Mouse (Mus musculus): ENCODE measurements around the gene Agbl1. TPM values are rescaled to one million over a fixed set of nuclear protein-coding genes. Genes with fewer than 3 reads are reported as not detected.
A peak's percentile ranks its signal among the peaks of the same experiment; 100 is the strongest.

The Agbl1 gene
- total RNA-seq, 4 experiments from 2014 or later: 0.06 to 0.17 (median 0.16) TPM

GRCm38 (mm10) chr7:76389240-76389639 lies 159.6 kb downstream of the Agbl1 start:
- DNase-seq (ENCODE audit: low spot score): no peak

- no peak for DNase-seq (ENCODE audit: low spot score)
These were observed 162.7 kb downstream of the Agbl1 start for GRCm38 (mm10) chr7:76392296-76392940.

- peak; percentile 47 for DNase-seq (ENCODE audit: low spot score)
These were observed 163.5 kb downstream of the Agbl1 start for GRCm38 (mm10) chr7:76392941-76393817.

GRCm38 (mm10) chr7:76407930-76408557 lies 178.4 kb downstream of the Agbl1 start:
- DNase-seq (ENCODE audit: low spot score): no peak

- DNase-seq (ENCODE audit: low spot score): no peak
These were observed 179.3 kb downstream of the Agbl1 start for GRCm38 (mm10) chr7:76409020-76409419.

- no peak for DNase-seq (ENCODE audit: low spot score)
These were observed 180.9 kb downstream of the Agbl1 start for GRCm38 (mm10) chr7:76410403-76411180.

- no peak for DNase-seq (ENCODE audit: low spot score)
These were observed 182.4 kb downstream of the Agbl1 start for GRCm38 (mm10) chr7:76411933-76412587.

GRCm38 (mm10) chr7:76416084-76416597 lies 186.5 kb downstream of the Agbl1 start:
- no peak for DNase-seq (ENCODE audit: low spot score)

- no peak for DNase-seq (ENCODE audit: low spot score)
These were observed 208.9 kb downstream of the Agbl1 start for GRCm38 (mm10) chr7:76438581-76438980.

- no peak for DNase-seq (ENCODE audit: low spot score)
These were observed 209.3 kb downstream of the Agbl1 start for GRCm38 (mm10) chr7:76438988-76439387.

- DNase-seq (ENCODE audit: low spot score): no peak
These were observed 232.8 kb downstream of the Agbl1 start for GRCm38 (mm10) chr7:76462361-76463001.

- no peak for DNase-seq (ENCODE audit: low spot score)
These were observed 236.7 kb downstream of the Agbl1 start for GRCm38 (mm10) chr7:76466427-76466826.

GRCm38 (mm10) chr7:76474233-76474632 lies 244.5 kb downstream of the Agbl1 start:
- DNase-seq (ENCODE audit: low spot score): no peak

- DNase-seq (ENCODE audit: low spot score): no peak
These were observed 255.9 kb downstream of the Agbl1 start for GRCm38 (mm10) chr7:76485546-76485945.

- no peak for DNase-seq (ENCODE audit: low spot score)
These were observed 257.8 kb downstream of the Agbl1 start for GRCm38 (mm10) chr7:76487519-76487918.

GRCm38 (mm10) chr7:76524291-76524690 lies 294.6 kb downstream of the Agbl1 start:
- DNase-seq (ENCODE audit: low spot score): no peak

GRCm38 (mm10) chr7:76546456-76546855 lies 316.8 kb downstream of the Agbl1 start:
- no peak for DNase-seq (ENCODE audit: low spot score)

GRCm38 (mm10) chr7:76547313-76547712 lies 317.6 kb downstream of the Agbl1 start:
- no peak for DNase-seq (ENCODE audit: low spot score)

- DNase-seq (ENCODE audit: low spot score): no peak
These were observed 322.2 kb downstream of the Agbl1 start for GRCm38 (mm10) chr7:76551860-76552259.

GRCm38 (mm10) chr7:76560564-76561258 lies 331.0 kb downstream of the Agbl1 start:
- DNase-seq (ENCODE audit: low spot score): no peak

Measured in heart, adult 8-10 months (tissue).